ENCODE assay signal across 23 mouse cellular contexts in the genomic region with DNA sequence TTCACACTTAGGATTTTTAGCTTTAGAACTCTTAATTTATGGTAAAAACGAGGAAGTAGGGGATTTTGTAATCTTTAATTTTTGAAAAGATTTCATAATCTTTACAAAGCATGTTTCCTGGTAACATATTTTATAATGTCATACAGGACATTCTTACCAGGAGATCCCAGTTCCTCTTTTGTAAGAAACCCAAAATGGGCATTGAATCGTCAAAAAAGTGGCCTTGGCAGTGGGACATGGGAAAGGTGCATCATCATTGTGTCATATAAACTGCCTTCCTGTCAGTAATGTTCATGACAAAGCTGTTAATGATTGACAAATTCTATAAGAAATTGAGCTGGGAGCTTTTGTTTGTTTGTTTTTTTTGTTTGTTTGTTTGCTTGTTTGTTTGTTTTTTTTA. TPM values are rescaled to one million over a fixed set of nuclear protein-coding genes. Genes with fewer than 3 reads are reported as not detected.
"Had no signal": no experiment of that assay in that cellular context is flagged by ENCODE, and none has a peak within 500 bp of the region (broad histone marks: within the 10 kb centered on the region; RNA-seq: fewer than 3 reads in every experiment).

No protein-coding gene starts in this region.

- DNase-seq: gastrocnemius, postnatal 14 days; gastrocnemius, postnatal 36 days; heart, adult 18-20 months; heart, postnatal 10 days; heart, postnatal 4 days; kidney, adult 11 months; kidney, adult 2 months; kidney, postnatal 10 days; kidney, postnatal 25 days; kidney, postnatal 4 days; liver had no signal

- ATAC-seq: hindbrain, postnatal 0 days; intestine, embryonic 16.5 days had no signal

RNA-seq across cellular contexts. Expression of gene Gm15056, which starts 5.8 kb away (rescaled TPM):
- total RNA-seq: gastrocnemius, adult 18-20 months; gastrocnemius, adult 8-10 months; gastrocnemius, postnatal 14 days; gastrocnemius, postnatal 36 days; heart, adult 18-20 months; heart, adult 8-10 months; heart, postnatal 10 days; heart, postnatal 25 days; heart, postnatal 4 days; hindbrain, postnatal 0 days; layer of hippocampus, adult 2 months; layer of hippocampus, postnatal 10 days; layer of hippocampus, postnatal 25 days; left cerebral cortex, adult 2 months; left cerebral cortex, postnatal 14 days; left cerebral cortex, postnatal 36 days had no signal

RNA-seq across cellular contexts. Expression of gene Gm6040, which starts 13.6 kb away (rescaled TPM):
- total RNA-seq: gastrocnemius, adult 18-20 months; gastrocnemius, adult 8-10 months; gastrocnemius, postnatal 14 days; gastrocnemius, postnatal 36 days; heart, adult 18-20 months; heart, adult 8-10 months; heart, postnatal 10 days; heart, postnatal 25 days; heart, postnatal 4 days; hindbrain, postnatal 0 days; layer of hippocampus, adult 2 months; layer of hippocampus, postnatal 10 days; layer of hippocampus, postnatal 25 days; left cerebral cortex, adult 2 months; left cerebral cortex, postnatal 14 days; left cerebral cortex, postnatal 36 days had no signal

RNA-seq across cellular contexts. Expression of gene Defb33, which starts 15.8 kb away (rescaled TPM):
- total RNA-seq: gastrocnemius, adult 18-20 months; gastrocnemius, adult 8-10 months; gastrocnemius, postnatal 14 days; gastrocnemius, postnatal 36 days; heart, adult 18-20 months; heart, adult 8-10 months; heart, postnatal 10 days; heart, postnatal 25 days; heart, postnatal 4 days; hindbrain, postnatal 0 days; layer of hippocampus, adult 2 months; layer of hippocampus, postnatal 10 days; layer of hippocampus, postnatal 25 days; left cerebral cortex, adult 2 months; left cerebral cortex, postnatal 14 days; left cerebral cortex, postnatal 36 days had no signal

RNA-seq across cellular contexts. Expression of gene AY761185, which starts 36.3 kb away (rescaled TPM):
- total RNA-seq: gastrocnemius, adult 18-20 months; gastrocnemius, adult 8-10 months; gastrocnemius, postnatal 14 days; gastrocnemius, postnatal 36 days; heart, adult 18-20 months; heart, adult 8-10 months; heart, postnatal 10 days; heart, postnatal 25 days; heart, postnatal 4 days; hindbrain, postnatal 0 days; layer of hippocampus, adult 2 months; layer of hippocampus, postnatal 10 days; layer of hippocampus, postnatal 25 days; left cerebral cortex, adult 2 months; left cerebral cortex, postnatal 14 days; left cerebral cortex, postnatal 36 days had no signal
